Mouse (Mus musculus): ENCODE results near the gene Slc9a5. TPM values are rescaled to one million over a fixed set of nuclear protein-coding genes. Genes with fewer than 3 reads are reported as not detected.

Slc9a5 gene
- total RNA-seq (2014; fragmentation: Nextera tagmentation) = 0.68 and 1.2 TPM in 2 replicates
- 0.46 and 0.49 TPM in 2 replicates for total RNA-seq (2017)
- polyA plus RNA-seq (2012) = 0.87 and 0.99 TPM in 2 replicates

GRCm38 (mm10) chr8:105348450-105349095 lies at the start of gene Slc9a5:
Slc9a5 (plus strand) TSS chr8:105348843.
- peaks cover 54% of the 10 kb centered on the region for H3K27me3 ChIP-seq (ENCODE audit: insufficient read depth, low read length)
- ATAC-seq (ENCODE audit: extremely low read depth, insufficient number of reproducible peaks, low FRiP score, poor library complexity, severe bottlenecking) (no peak), DNase-seq (ENCODE audit: low spot score) (peak; percentile 38)

GRCm38 (mm10) chr8:105299962-105300361 lies 48.7 kb upstream of the Slc9a5 start:
- Histone ChIP-seq H3K4me1 (ENCODE audit: insufficient read depth, low read depth, low read length) (peaks cover 87% of the 10 kb centered on the region), H3K4me3 (ENCODE audit: low read depth, low read length) (peak overlapping the region; percentile 45; the same call in 1 of the 2 replicates), H3K36me3 (replicated peaks) (peaks cover 70% of the 10 kb centered on the region), H3K27me3 (ENCODE audit: insufficient read depth, low read length) (no peaks in the 10 kb centered on the region), H3K9me3 (replicated peaks) (no peaks in the 10 kb centered on the region; the same call in 1 of the 2 replicates)
- no peak for TF ChIP-seq GATA1 (IDR thresholded peaks at IDR 0.05; ENCODE audit: borderline replicate concordance, low read length)
- DNase-seq (ENCODE audit: low spot score) (no peak), ATAC-seq (ENCODE audit: extremely low read depth, insufficient number of reproducible peaks, low FRiP score, poor library complexity, severe bottlenecking) (no peak)

More at GRCm38 (mm10) chr8:105348450-105349095, at the start of gene Slc9a5:
- Histone ChIP-seq H3K9me3 (replicated peaks) (no peaks in the 10 kb centered on the region), H3K4me3 (ENCODE audit: low read depth, low read length) (peak within 1 kb of the TSS; percentile 74), H3K36me3 (replicated peaks) (peaks cover under 1% of the 10 kb centered on the region), H3K4me1 (ENCODE audit: insufficient read depth, low read depth, low read length) (peaks cover 60% of the 10 kb centered on the region)
- TF ChIP-seq GATA2 (IDR thresholded peaks at IDR 0.05; ENCODE audit: borderline replicate concordance, low read depth, low read length) = no peak
- TF ChIP-seq TAL1 (conservative IDR thresholded peaks at IDR 0.05; ENCODE audit: low read depth, low read length) = no peak
- TF ChIP-seq CTCF (IDR thresholded peaks at IDR 0.05; ENCODE audit: low read depth, low read length) = no peak

DNA sequence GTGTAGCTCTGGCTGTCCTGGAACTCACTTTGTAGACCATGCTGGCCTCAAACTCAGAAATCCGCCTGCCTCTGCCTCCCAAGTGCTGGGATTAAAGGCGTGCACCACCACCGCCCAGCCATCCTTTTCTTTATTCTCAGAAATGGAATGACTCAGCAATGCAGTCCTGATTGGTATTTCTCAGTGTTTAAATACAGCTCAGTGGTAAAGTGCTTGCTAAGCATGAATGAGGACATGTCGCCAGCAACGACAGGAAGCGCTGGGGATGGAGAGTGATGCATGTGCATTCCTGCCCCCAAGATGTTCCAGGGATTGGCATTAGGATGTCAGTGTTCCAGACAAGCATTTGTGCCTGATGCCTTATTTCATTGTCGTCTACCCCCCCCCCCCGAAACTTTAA lies 45.2 kb upstream of the Slc9a5 start:
- Histone ChIP-seq H3K4me1 (ENCODE audit: insufficient read depth, low read depth, low read length) (peaks cover 75% of the 10 kb centered on the region), H3K36me3 (replicated peaks) (peaks cover 98% of the 10 kb centered on the region), H3K9me3 (replicated peaks) (no peaks in the 10 kb centered on the region; the same call in 1 of the 2 replicates), H3K27me3 (ENCODE audit: insufficient read depth, low read length) (no peaks in the 10 kb centered on the region), H3K4me3 (ENCODE audit: low read depth, low read length) (no peak overlapping the region)
- DNase-seq (ENCODE audit: low spot score) (no peak), ATAC-seq (ENCODE audit: extremely low read depth, insufficient number of reproducible peaks, low FRiP score, poor library complexity, severe bottlenecking) (no peak)
- TF ChIP-seq POLR2AphosphoS5 (IDR thresholded peaks at IDR 0.05; ENCODE audit: insufficient replicate concordance, low read depth, low read length) (no peak), GATA2 (IDR thresholded peaks at IDR 0.05; ENCODE audit: borderline replicate concordance, low read depth, low read length) (no peak), CTCF (IDR thresholded peaks at IDR 0.05; ENCODE audit: low read depth, low read length) (no peak), TAL1 (conservative IDR thresholded peaks at IDR 0.05; ENCODE audit: low read depth, low read length) (no peak), GATA1 (IDR thresholded peaks at IDR 0.05; ENCODE audit: borderline replicate concordance, low read length) (no peak)

DNA sequence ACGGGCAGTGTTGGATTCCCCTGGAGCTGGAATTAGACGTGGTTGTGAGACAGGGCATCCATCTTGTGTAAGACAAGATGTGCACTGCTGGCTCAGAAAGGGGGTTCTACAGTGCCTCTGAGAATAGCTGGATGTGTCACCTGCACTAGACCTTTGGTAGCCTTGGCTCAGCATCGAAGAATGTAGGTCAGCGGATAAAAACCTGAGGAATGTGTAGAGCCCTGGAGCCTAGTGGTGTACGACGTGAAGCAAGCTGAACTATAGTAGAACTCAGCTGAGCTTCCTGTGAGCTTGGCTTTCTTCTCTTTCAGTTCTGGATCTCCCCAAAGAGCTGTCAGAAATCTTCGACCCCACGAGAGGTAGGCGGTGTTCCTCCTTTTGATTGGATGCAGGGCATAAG lies 44.8 kb upstream of the Slc9a5 start:
- TF ChIP-seq GATA2 (IDR thresholded peaks at IDR 0.05; ENCODE audit: borderline replicate concordance, low read depth, low read length) (no peak), GATA1 (IDR thresholded peaks at IDR 0.05; ENCODE audit: borderline replicate concordance, low read length) (no peak), CTCF (IDR thresholded peaks at IDR 0.05; ENCODE audit: low read depth, low read length) (no peak), POLR2AphosphoS5 (IDR thresholded peaks at IDR 0.05; ENCODE audit: insufficient replicate concordance, low read depth, low read length) (no peak), TAL1 (conservative IDR thresholded peaks at IDR 0.05; ENCODE audit: low read depth, low read length) (no peak)
- H3K4me1 ChIP-seq (ENCODE audit: insufficient read depth, low read depth, low read length) = peaks cover 70% of the 10 kb centered on the region
- no peak overlapping the region for H3K4me3 ChIP-seq (ENCODE audit: low read depth, low read length)
- H3K36me3 ChIP-seq (replicated peaks) = peaks cover 98% of the 10 kb centered on the region
- no peaks in the 10 kb centered on the region; the same call in 1 of the 2 replicates for H3K9me3 ChIP-seq (replicated peaks)
- no peaks in the 10 kb centered on the region for H3K27me3 ChIP-seq (ENCODE audit: insufficient read depth, low read length)
- ATAC-seq (ENCODE audit: extremely low read depth, insufficient number of reproducible peaks, low FRiP score, poor library complexity, severe bottlenecking) (no peak), DNase-seq (ENCODE audit: low spot score) (no peak)

DNA sequence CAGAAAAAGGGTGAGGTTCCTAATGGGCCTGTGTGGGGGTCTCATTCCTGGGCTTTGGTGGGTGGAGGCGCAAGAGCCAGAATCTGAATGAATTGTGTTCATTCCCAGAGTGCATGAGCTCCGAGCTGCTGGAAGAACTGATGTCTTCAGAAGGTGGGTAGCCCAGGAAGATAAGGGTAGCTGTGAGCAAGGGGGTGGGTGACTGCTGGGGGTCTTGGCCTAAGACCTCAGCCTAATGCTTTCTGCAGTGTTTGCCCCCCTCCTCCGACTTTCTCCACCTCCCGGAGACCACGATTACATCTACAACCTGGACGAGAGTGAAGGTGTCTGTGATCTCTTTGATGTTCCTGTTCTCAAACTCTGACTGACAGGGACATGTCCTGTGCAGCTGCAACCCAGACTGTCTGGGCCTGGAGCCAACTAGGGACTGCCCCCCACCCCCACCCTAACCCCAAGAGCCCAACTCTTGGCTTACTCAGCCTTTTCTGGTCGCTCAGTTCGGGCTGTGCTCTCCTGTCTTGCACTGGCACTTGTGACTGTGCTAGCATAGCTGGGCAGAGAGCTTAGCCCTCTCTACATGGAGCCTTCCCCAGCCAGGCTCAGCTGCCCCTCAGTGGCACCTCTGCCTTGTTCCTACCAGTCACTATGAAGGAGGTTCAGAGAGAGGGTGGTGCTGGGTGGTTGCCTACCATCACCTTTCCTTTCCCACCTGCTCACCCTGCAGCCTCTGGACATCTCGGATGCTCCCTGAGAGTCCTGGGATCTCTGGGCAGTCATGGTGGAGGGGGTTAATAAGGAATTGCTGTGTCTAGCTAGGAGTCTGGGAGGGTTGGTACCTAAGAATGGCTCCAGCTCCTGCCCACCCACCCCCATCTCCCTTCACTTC lies 44.1 kb upstream of the Slc9a5 start:
- H3K27me3 ChIP-seq (ENCODE audit: insufficient read depth, low read length) = no peaks in the 10 kb centered on the region
- H3K36me3 ChIP-seq (replicated peaks) = peaks cover 99% of the 10 kb centered on the region
- DNase-seq (ENCODE audit: low spot score) (no peak), ATAC-seq (ENCODE audit: extremely low read depth, insufficient number of reproducible peaks, low FRiP score, poor library complexity, severe bottlenecking) (no peak)
- peak overlapping the region; percentile 30; the same call in 1 of the 2 replicates for H3K4me3 ChIP-seq (ENCODE audit: low read depth, low read length)
- peaks cover 64% of the 10 kb centered on the region for H3K4me1 ChIP-seq (ENCODE audit: insufficient read depth, low read depth, low read length)
- TF ChIP-seq GATA2 (IDR thresholded peaks at IDR 0.05; ENCODE audit: borderline replicate concordance, low read depth, low read length) = no peak
- no peak for TF ChIP-seq CTCF (IDR thresholded peaks at IDR 0.05; ENCODE audit: low read depth, low read length)
- no peak for TF ChIP-seq POLR2AphosphoS5 (IDR thresholded peaks at IDR 0.05; ENCODE audit: insufficient replicate concordance, low read depth, low read length)
- no peak for TF ChIP-seq GATA1 (IDR thresholded peaks at IDR 0.05; ENCODE audit: borderline replicate concordance, low read length)
- no peak for TF ChIP-seq TAL1 (conservative IDR thresholded peaks at IDR 0.05; ENCODE audit: low read depth, low read length)
- H3K9me3 ChIP-seq (replicated peaks) = no peaks in the 10 kb centered on the region; the same call in 1 of the 2 replicates

All from G1E (cell line).